Mouse (Mus musculus) embryonic fibroblast, embryonic 13.5 days (primary cell): ENCODE data around the gene Crtc3.

Experiments used
- CTCF ChIP-seq: IDR thresholded peaks from 2 replicates; pipeline ENCODE4 v1.5.1; 2011; ENCODE audit warnings: mild to moderate bottlenecking, control low read depth, low read length, moderate library complexity, borderline replicate concordance; ENCODE audit not compliant: insufficient read depth
- POLR2A ChIP-seq: IDR thresholded peaks from 2 replicates; pipeline ENCODE4 v1.6.1; 2011; ENCODE audit warnings: low read depth, mild to moderate bottlenecking, control low read depth, low read length, moderate library complexity

GRCm38 (mm10) chr7:80633635-80634034 lies 55.0 kb downstream of the Crtc3 start:
- TF ChIP-seq POLR2A (no peak), CTCF (no peak)
